Mouse (Mus musculus): ENCODE data around the gene Slc22a17. TPM values are rescaled to one million over a fixed set of nuclear protein-coding genes. Genes with fewer than 3 reads are reported as not detected.
"Not testable (repeated sequence)": the region's sequence is repeated elsewhere in the genome, so short reads cannot be mapped to it uniquely, and the experiment has no call there.

The Slc22a17 gene
- polyA plus RNA-seq (2015; fragmentation: Nextera tagmentation; extraction: Ambion mirVana), result 90.8 and 102 TPM in 2 replicates

GRCm38 (mm10) chr14:54912886-54913285 lies at the start of gene Slc22a17:
Gene Slc22a17 (minus strand): TSS chr14:54913132.
- H3K4me3 ChIP-seq, result peak within 1 kb of the TSS; percentile 92
- peaks cover 18% of the 10 kb centered on the region for H3K4me1 ChIP-seq
- H3K27ac ChIP-seq, result peak within 1 kb of the TSS; percentile 84
- H3K4me2 ChIP-seq, result peak within 1 kb of the TSS; percentile 99
- no peaks in the 10 kb centered on the region for H3K27me3 ChIP-seq
- ATAC-seq, result peak; percentile 98
- H3K9ac ChIP-seq, result peak within 1 kb of the TSS; percentile 99
- H3K36me3 ChIP-seq (ENCODE audit: poor library complexity, severe bottlenecking), result peaks cover 57% of the 10 kb centered on the region
- WGBS, result 0% methylated on average over 28 of the region's 28 CpGs
- no peaks in the 10 kb centered on the region for H3K9me3 ChIP-seq (replicated peaks)

DNA sequence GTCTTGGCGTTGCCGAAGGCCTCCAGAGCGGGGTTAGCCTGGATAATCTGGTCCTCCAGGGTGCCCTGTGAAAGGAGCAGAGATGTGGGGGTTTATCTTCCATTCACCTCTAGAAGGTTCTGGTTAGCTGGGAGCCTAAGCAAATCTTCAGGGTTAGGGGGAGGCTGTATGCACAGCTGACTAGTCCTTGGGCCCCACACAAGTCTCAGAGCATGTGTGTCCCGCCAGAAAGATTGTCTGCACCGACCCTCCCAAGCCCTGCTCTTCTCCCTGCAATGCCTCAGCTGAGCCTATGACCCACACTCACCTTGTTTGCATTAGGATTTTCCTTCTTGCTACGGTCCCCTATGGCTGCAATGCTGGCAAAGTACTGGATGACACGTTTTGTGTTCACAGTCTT lies 49.8 kb upstream of the Slc22a17 start:
- Histone ChIP-seq H3K9ac (no peak overlapping the region), H3K27me3 (no peaks in the 10 kb centered on the region), H3K9me3 (replicated peaks) (no peaks in the 10 kb centered on the region), H3K4me3 (no peak overlapping the region), H3K4me2 (no peak overlapping the region), H3K4me1 (no peaks in the 10 kb centered on the region), H3K27ac (no peak overlapping the region), H3K36me3 (ENCODE audit: poor library complexity, severe bottlenecking) (no peaks in the 10 kb centered on the region)
- ATAC-seq, result no peak
- 88% methylated on average over 7 of the region's 7 CpGs for WGBS

- no peak for ATAC-seq
- 85% methylated on average over 5 of the region's 5 CpGs for WGBS
Observed at GRCm38 (mm10) chr14:54961487-54961886, 48.6 kb upstream of the Slc22a17 start.

DNA sequence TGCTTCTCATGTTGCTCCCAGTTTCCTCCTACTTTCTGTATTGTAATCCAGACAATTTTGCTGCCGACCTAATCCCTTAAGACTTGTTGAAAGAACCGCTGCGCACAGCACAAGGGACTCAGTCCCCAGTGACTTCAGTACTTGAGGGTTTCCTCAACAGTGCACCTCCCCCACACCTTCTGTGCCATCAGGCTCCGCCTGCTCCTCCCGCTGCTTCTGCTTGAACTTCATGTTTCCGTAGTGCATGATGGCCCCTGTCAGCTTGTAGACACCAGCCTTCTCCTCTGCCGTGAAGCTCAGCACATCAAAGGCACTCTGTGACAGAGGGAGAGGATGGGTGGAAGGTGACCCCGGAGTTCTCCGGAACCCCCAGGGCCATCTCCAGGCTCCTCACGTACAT lies 47.8 kb upstream of the Slc22a17 start:
- Histone ChIP-seq H3K27me3 (no peaks in the 10 kb centered on the region), H3K4me1 (no peaks in the 10 kb centered on the region), H3K4me2 (no peak overlapping the region), H3K4me3 (no peak overlapping the region), H3K9ac (no peak overlapping the region), H3K9me3 (replicated peaks) (no peaks in the 10 kb centered on the region), H3K27ac (no peak overlapping the region), H3K36me3 (ENCODE audit: poor library complexity, severe bottlenecking) (no peaks in the 10 kb centered on the region)
- WGBS, result 73% methylated on average over 10 of the region's 10 CpGs
- ATAC-seq, result no peak

More at GRCm38 (mm10) chr14:54961487-54961886, 48.6 kb upstream of the Slc22a17 start:
- Histone ChIP-seq H3K4me1 (no peaks in the 10 kb centered on the region), H3K4me2 (no peak overlapping the region), H3K36me3 (ENCODE audit: poor library complexity, severe bottlenecking) (no peaks in the 10 kb centered on the region), H3K9ac (no peak overlapping the region), H3K27me3 (no peaks in the 10 kb centered on the region), H3K9me3 (replicated peaks) (no peaks in the 10 kb centered on the region), H3K27ac (no peak overlapping the region), H3K4me3 (no peak overlapping the region)

GRCm38 (mm10) chr14:54959853-54960613 lies 47.1 kb upstream of the Slc22a17 start:
- H3K36me3 ChIP-seq (ENCODE audit: poor library complexity, severe bottlenecking); ATAC-seq: not testable (repeated sequence)
- 94% methylated on average over 12 of the region's 12 CpGs for WGBS

DNA sequence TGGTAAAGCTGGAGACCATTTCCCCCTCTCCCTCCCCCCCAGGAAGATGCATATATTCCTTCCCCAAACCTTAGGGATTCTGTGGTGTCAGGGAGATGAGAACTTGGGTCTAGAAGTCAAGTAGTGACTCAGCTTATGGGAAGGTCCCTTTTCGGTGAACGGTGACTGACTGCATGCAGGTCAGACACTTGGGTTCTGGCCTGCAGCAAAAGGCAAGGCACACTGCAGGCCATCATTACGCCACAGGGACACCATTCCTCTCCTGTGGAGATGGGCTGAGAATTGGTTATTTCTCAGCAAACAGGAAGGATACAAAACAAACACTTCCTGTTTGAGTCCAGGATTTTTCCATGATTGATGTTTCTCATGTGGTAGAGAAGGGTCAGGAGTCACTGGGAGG lies 46.3 kb upstream of the Slc22a17 start:
- H3K9me3 ChIP-seq (replicated peaks), result no peaks in the 10 kb centered on the region
- H3K36me3 ChIP-seq (ENCODE audit: poor library complexity, severe bottlenecking), result no peaks in the 10 kb centered on the region
- H3K4me3 ChIP-seq, result no peak overlapping the region
- no peak for ATAC-seq
- 87% methylated on average over 3 of the region's 3 CpGs for WGBS
- no peak overlapping the region for H3K27ac ChIP-seq
- no peak overlapping the region for H3K4me2 ChIP-seq
- no peaks in the 10 kb centered on the region for H3K27me3 ChIP-seq
- no peaks in the 10 kb centered on the region for H3K4me1 ChIP-seq
- H3K9ac ChIP-seq, result no peak overlapping the region

More at GRCm38 (mm10) chr14:54959853-54960613, 47.1 kb upstream of the Slc22a17 start:
- H3K9ac ChIP-seq; H3K4me2 ChIP-seq; H3K4me1 ChIP-seq; H3K27ac ChIP-seq; H3K27me3 ChIP-seq; H3K4me3 ChIP-seq; H3K9me3 ChIP-seq (replicated peaks): not testable (repeated sequence)

DNA sequence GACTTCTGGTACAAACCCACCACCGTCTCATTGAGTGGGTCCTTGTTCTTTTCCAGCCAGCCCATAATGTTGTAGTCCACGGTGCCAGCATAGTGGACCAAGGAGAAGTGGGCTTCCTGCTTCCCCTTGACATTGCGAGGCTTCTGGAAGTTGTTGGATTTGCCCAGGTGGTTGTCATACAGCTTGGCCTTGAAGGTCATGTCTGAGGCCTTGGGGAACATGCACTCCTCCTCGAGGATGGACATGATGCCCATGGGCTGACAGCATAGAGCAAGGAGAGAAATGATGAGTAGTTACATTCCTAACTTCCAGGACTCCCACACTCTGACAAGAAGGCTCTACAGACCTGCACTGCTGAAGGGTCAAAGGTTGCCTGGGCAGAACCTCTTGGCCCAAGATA lies 45.6 kb upstream of the Slc22a17 start:
- Histone ChIP-seq H3K9me3 (replicated peaks) (no peaks in the 10 kb centered on the region), H3K4me1 (no peaks in the 10 kb centered on the region), H3K27me3 (no peaks in the 10 kb centered on the region), H3K36me3 (ENCODE audit: poor library complexity, severe bottlenecking) (no peaks in the 10 kb centered on the region), H3K4me2 (no peak overlapping the region), H3K4me3 (no peak overlapping the region), H3K27ac (no peak overlapping the region), H3K9ac (no peak overlapping the region)
- 80% methylated on average over 4 of the region's 4 CpGs for WGBS
- no peak for ATAC-seq

DNA sequence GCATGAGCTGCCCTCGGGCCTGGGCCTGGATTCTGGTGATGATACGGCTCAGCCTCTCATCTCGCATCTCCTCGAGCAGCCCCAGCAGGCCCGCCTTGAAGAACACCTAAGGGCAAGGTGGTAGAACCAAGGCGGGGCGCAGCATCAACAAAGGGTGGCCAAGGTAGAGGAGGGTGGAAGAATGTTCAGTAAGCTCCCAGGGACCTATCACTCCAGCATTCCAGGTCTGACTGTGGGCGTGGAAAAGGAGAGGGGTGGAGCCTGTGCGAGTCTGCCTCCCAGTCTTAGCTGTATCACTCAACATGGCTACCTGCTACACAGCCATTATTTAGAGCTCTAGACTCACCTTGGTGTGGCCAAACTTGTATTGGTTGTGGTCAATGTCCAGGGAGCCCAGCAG lies 43.6 kb upstream of the Slc22a17 start:
- H3K9me3 ChIP-seq (replicated peaks), result no peaks in the 10 kb centered on the region
- no peak overlapping the region for H3K9ac ChIP-seq

GRCm38 (mm10) chr14:54955481-54955880 lies 42.5 kb upstream of the Slc22a17 start:
- no peaks in the 10 kb centered on the region for H3K36me3 ChIP-seq (ENCODE audit: poor library complexity, severe bottlenecking)
- no peak for ATAC-seq
- WGBS, result 90% methylated on average over 3 of the region's 3 CpGs
- no peak overlapping the region for H3K27ac ChIP-seq
- H3K27me3 ChIP-seq, result no peaks in the 10 kb centered on the region
- no peaks in the 10 kb centered on the region for H3K4me1 ChIP-seq
- H3K4me2 ChIP-seq, result no peak overlapping the region
- H3K4me3 ChIP-seq, result no peak overlapping the region
- H3K9me3 ChIP-seq (replicated peaks), result no peaks in the 10 kb centered on the region
- no peak overlapping the region for H3K9ac ChIP-seq

More for the DNA sequence above, 43.6 kb upstream of the Slc22a17 start:
- Histone ChIP-seq H3K27me3 (no peaks in the 10 kb centered on the region), H3K4me3 (no peak overlapping the region), H3K27ac (no peak overlapping the region), H3K4me1 (no peaks in the 10 kb centered on the region), H3K4me2 (no peak overlapping the region), H3K36me3 (ENCODE audit: poor library complexity, severe bottlenecking) (no peaks in the 10 kb centered on the region)
- ATAC-seq, result no peak
- WGBS, result 91% methylated on average over 9 of the region's 9 CpGs

- Histone ChIP-seq H3K4me3 (no peak overlapping the region), H3K27ac (no peak overlapping the region), H3K27me3 (no peaks in the 10 kb centered on the region), H3K36me3 (ENCODE audit: poor library complexity, severe bottlenecking) (no peaks in the 10 kb centered on the region), H3K4me2 (no peak overlapping the region), H3K9ac (no peak overlapping the region), H3K9me3 (replicated peaks) (no peaks in the 10 kb centered on the region), H3K4me1 (no peaks in the 10 kb centered on the region)
- ATAC-seq, result no peak
- 82% methylated on average over 3 of the region's 3 CpGs for WGBS
Observed at GRCm38 (mm10) chr14:54954474-54954873, 41.5 kb upstream of the Slc22a17 start.

- Histone ChIP-seq H3K9me3 (replicated peaks) (no peaks in the 10 kb centered on the region), H3K4me2 (no peak overlapping the region), H3K4me3 (no peak overlapping the region), H3K27me3 (no peaks in the 10 kb centered on the region), H3K27ac (no peak overlapping the region), H3K4me1 (no peaks in the 10 kb centered on the region), H3K36me3 (ENCODE audit: poor library complexity, severe bottlenecking) (no peaks in the 10 kb centered on the region), H3K9ac (no peak overlapping the region)
- no peak for ATAC-seq
- 92% methylated on average over 8 of the region's 8 CpGs for WGBS
Observed at GRCm38 (mm10) chr14:54953664-54954206, 40.8 kb upstream of the Slc22a17 start.

DNA sequence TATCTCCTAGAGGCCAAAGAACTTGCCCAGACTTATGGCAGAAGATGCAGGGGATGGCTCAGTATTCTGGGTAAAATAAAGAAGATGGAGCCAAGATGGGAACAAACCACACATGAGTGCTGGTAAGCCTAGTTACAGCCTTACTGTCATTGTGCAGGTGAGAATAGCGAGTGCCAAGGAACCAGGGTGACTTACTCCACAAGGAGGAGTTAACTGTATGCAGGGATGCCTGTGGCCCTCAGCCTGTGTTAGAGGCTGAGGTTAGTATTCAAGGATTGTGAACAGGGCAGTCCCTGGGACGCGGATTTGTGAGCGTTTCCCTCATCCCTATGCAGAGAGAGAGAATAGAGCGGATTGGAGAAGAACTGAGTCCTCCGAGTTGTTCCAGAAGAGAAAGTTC lies 38.7 kb upstream of the Slc22a17 start:
- Histone ChIP-seq H3K9ac (no peak overlapping the region), H3K4me1 (no peaks in the 10 kb centered on the region), H3K4me2 (no peak overlapping the region), H3K36me3 (ENCODE audit: poor library complexity, severe bottlenecking) (no peaks in the 10 kb centered on the region), H3K27ac (no peak overlapping the region), H3K9me3 (replicated peaks) (no peaks in the 10 kb centered on the region), H3K27me3 (no peaks in the 10 kb centered on the region), H3K4me3 (no peak overlapping the region)
- ATAC-seq, result no peak
- WGBS, result 88% methylated on average over 6 of the region's 6 CpGs

Data from forebrain, embryonic 13.5 days (tissue).